Mouse (Mus musculus) brain, embryonic 18.5 days (tissue): ENCODE measurements around the gene Nus1.

ENCODE experiments used
- DNase-seq: peaks from one replicate; pipeline ENCODE4 v3.0.0-alpha.2; 2012; ENCODE audit warnings: low read depth, low spot score

Gene Nus1

GRCm38 (mm10) chr10:52417299-52417997, at the start of gene Nus1:
Gene Nus1, plus strand, starts transcription at chr10:52417547.
- peak; percentile 97 for DNase-seq

- DNase-seq: no peak
Observed at GRCm38 (mm10) chr10:52368376-52368775, 49.0 kb upstream of the Nus1 start.

GRCm38 (mm10) chr10:52373834-52374233, 43.5 kb upstream of the Nus1 start:
- DNase-seq: no peak

GRCm38 (mm10) chr10:52374651-52375050, 42.7 kb upstream of the Nus1 start:
- no peak for DNase-seq

GRCm38 (mm10) chr10:52376422-52376821, 40.9 kb upstream of the Nus1 start:
- no peak for DNase-seq

GRCm38 (mm10) chr10:52377813-52378212, 39.5 kb upstream of the Nus1 start:
- no peak for DNase-seq

- peak; percentile 22 for DNase-seq
Observed at GRCm38 (mm10) chr10:52381321-52381801, 36.0 kb upstream of the Nus1 start.

GRCm38 (mm10) chr10:52381845-52382591, 35.3 kb upstream of the Nus1 start, which contains the start of gene Gopc:
Gene Gopc, minus strand, starts transcription at chr10:52382124.
- DNase-seq: peak; percentile 92

GRCm38 (mm10) chr10:52383022-52383421, 34.3 kb upstream of the Nus1 start:
- DNase-seq: no peak

GRCm38 (mm10) chr10:52383522-52383921, 33.8 kb upstream of the Nus1 start:
- no peak for DNase-seq

- peak; percentile 40 for DNase-seq
Observed at GRCm38 (mm10) chr10:52384823-52385610, 32.3 kb upstream of the Nus1 start.

GRCm38 (mm10) chr10:52387192-52387591, 30.2 kb upstream of the Nus1 start:
- no peak for DNase-seq

GRCm38 (mm10) chr10:52388922-52389430, 28.4 kb upstream of the Nus1 start, which contains the start of gene Nepn:
Gene Nepn, plus strand, starts transcription at chr10:52388972.
- no peak for DNase-seq

- DNase-seq: no peak
Observed at GRCm38 (mm10) chr10:52389438-52389837, 27.9 kb upstream of the Nus1 start.

- no peak for DNase-seq
Observed at GRCm38 (mm10) chr10:52391208-52391607, 26.1 kb upstream of the Nus1 start.

- DNase-seq: no peak
Observed at GRCm38 (mm10) chr10:52396647-52397046, 20.7 kb upstream of the Nus1 start.

GRCm38 (mm10) chr10:52398715-52399114, 18.6 kb upstream of the Nus1 start:
- no peak for DNase-seq

GRCm38 (mm10) chr10:52399722-52400121, 17.6 kb upstream of the Nus1 start:
- no peak for DNase-seq

- no peak for DNase-seq
Observed at GRCm38 (mm10) chr10:52405160-52405559, 12.2 kb upstream of the Nus1 start.

- DNase-seq: no peak
Observed at GRCm38 (mm10) chr10:52407526-52407925, 9.8 kb upstream of the Nus1 start.

- DNase-seq: no peak
Observed at GRCm38 (mm10) chr10:52415020-52415419, 2.3 kb upstream of the Nus1 start.

GRCm38 (mm10) chr10:52416458-52416857, 889 bp upstream of the Nus1 start:
- DNase-seq: no peak
